ENCODE assay signal across 15 mouse cellular contexts in the genomic region with DNA sequence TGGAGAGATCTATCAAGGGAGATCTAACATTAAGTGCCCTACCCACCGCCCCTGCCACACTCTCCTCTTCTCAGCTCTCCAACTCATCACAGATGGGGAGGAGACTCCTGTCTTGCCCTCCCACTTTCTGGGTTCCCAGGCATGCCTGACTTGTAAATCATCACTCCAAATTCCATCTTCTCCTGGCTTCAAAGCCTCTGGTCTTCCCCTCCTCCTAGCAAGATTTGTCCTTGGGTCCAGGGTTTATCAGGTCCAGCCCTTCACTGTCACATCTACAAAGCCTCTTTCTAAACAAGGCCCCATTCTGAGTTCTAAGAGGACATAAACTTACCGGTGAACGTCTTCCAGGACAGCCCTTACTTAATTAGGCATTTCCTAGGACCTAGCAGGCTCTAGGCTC.
DNase-seq lines count a peak whose midpoint lies in the region; ATAC-seq and TF ChIP-seq lines count a peak whose summit lies in the region.
"Had no signal": no experiment of that assay in that cellular context is flagged by ENCODE, and none has a peak within 500 bp of the region (broad histone marks: within the 10 kb centered on the region; RNA-seq: fewer than 3 reads in every experiment).

No protein-coding gene starts in this region.

- WGBS in heart, embryonic 10.5 days: 38% methylated on average over 3 of the region's 3 CpGs
- WGBS in lung, embryonic 15.5 days: 11% methylated on average over 3 of the region's 3 CpGs
- 31% methylated on average over 3 of the region's 3 CpGs for WGBS in stomach, postnatal 0 days
- 62% methylated on average over 3 of the region's 3 CpGs for WGBS in forebrain, embryonic 16.5 days

- H3K27ac ChIP-seq in heart, embryonic 10.5 days: peak overlapping the region; percentile 6
- H3K27ac ChIP-seq in lung, embryonic 15.5 days: peak overlapping the region; percentile 62
- peak overlapping the region; percentile 96 for H3K27ac ChIP-seq in embryonic fibroblast, embryonic 13.5 days (ENCODE audit: insufficient read depth, low read length)
- peak overlapping the region; percentile 63; the same call in 1 of the 2 replicates for H3K27ac ChIP-seq in stomach, postnatal 0 days (replicated peaks)
- H3K27ac ChIP-seq in forebrain, embryonic 16.5 days (ENCODE audit: low read length): no peak overlapping the region
- H3K27ac ChIP-seq: hindbrain, postnatal 0 days; midbrain, embryonic 15.5 days had no signal

- no peaks in the 10 kb centered on the region for H3K36me3 ChIP-seq in heart, embryonic 10.5 days
- no peaks in the 10 kb centered on the region for H3K36me3 ChIP-seq in lung, embryonic 15.5 days
- no peaks in the 10 kb centered on the region for H3K36me3 ChIP-seq in stomach, postnatal 0 days (ENCODE audit: control insufficient read depth, insufficient read depth, low read length)
- no peaks in the 10 kb centered on the region for H3K36me3 ChIP-seq in forebrain, embryonic 16.5 days (ENCODE audit: control insufficient read depth, insufficient read depth)
- H3K36me3 ChIP-seq: midbrain, embryonic 15.5 days; neural tube, embryonic 15.5 days had no signal

- TF ChIP-seq POLR2A in embryonic fibroblast, embryonic 13.5 days (IDR thresholded peaks at IDR 0.05; ENCODE audit: low read depth, low read length): no peak

- TF ChIP-seq CTCF in embryonic fibroblast, embryonic 13.5 days (IDR thresholded peaks at IDR 0.05; ENCODE audit: borderline replicate concordance, insufficient read depth, low read length): no peak
- no peak for TF ChIP-seq CTCF in stomach, postnatal 0 days (IDR thresholded peaks at IDR 0.05; ENCODE audit: low read depth)

- no peak for TF ChIP-seq EP300 in stomach, postnatal 0 days (optimal IDR thresholded peaks at IDR 0.05)

- H3K27me3 ChIP-seq in heart, embryonic 10.5 days (ENCODE audit: insufficient read depth, poor library complexity, severe bottlenecking): no peaks in the 10 kb centered on the region
- no peaks in the 10 kb centered on the region for H3K27me3 ChIP-seq in lung, embryonic 15.5 days
- H3K27me3 ChIP-seq in stomach, postnatal 0 days (ENCODE audit: control insufficient read depth, insufficient read depth, low read length): no peaks in the 10 kb centered on the region
- H3K27me3 ChIP-seq in forebrain, embryonic 16.5 days (replicated peaks; ENCODE audit: control insufficient read depth, insufficient read depth, low read length): no peaks in the 10 kb centered on the region
- H3K27me3 ChIP-seq: midbrain, embryonic 15.5 days; neural tube, embryonic 15.5 days had no signal

- peaks cover 31% of the 10 kb centered on the region for H3K4me1 ChIP-seq in heart, embryonic 10.5 days
- H3K4me1 ChIP-seq in lung, embryonic 15.5 days: peaks cover 22% of the 10 kb centered on the region
- H3K4me1 ChIP-seq in embryonic fibroblast, embryonic 13.5 days (ENCODE audit: control insufficient read depth, insufficient read depth, low read length): peaks cover 23% of the 10 kb centered on the region
- H3K4me1 ChIP-seq in stomach, postnatal 0 days (replicated peaks; ENCODE audit: control insufficient read depth, insufficient read depth): no peaks in the 10 kb centered on the region
- peaks cover 8% of the 10 kb centered on the region; the same call in 1 of the 2 replicates for H3K4me1 ChIP-seq in forebrain, embryonic 16.5 days (replicated peaks; ENCODE audit: control insufficient read depth, insufficient read depth, low read length)
- H3K4me1 ChIP-seq: midbrain, embryonic 15.5 days had no signal

- no peak for DNase-seq in heart, embryonic 10.5 days (ENCODE audit: low spot score)
- no peak for DNase-seq in heart, adult 11 months
- DNase-seq in lung, postnatal 14 days: no peak
- DNase-seq in stomach, postnatal 0 days (ENCODE audit: low spot score): no peak
- DNase-seq: cerebellum, adult 9-10 months; kidney, postnatal 36 days; thymus, postnatal 36 days had no signal

- H3K9me3 ChIP-seq in heart, embryonic 10.5 days: no peaks in the 10 kb centered on the region
- no peaks in the 10 kb centered on the region for H3K9me3 ChIP-seq in lung, embryonic 15.5 days
- H3K9me3 ChIP-seq in stomach, postnatal 0 days (ENCODE audit: control insufficient read depth, low read length): no peaks in the 10 kb centered on the region
- H3K9me3 ChIP-seq in forebrain, embryonic 16.5 days (ENCODE audit: control insufficient read depth, low read length): no peaks in the 10 kb centered on the region
- H3K9me3 ChIP-seq: midbrain, embryonic 15.5 days had no signal

- peak; percentile 2; the same call in 1 of the 2 replicates for ATAC-seq in lung, embryonic 15.5 days (ENCODE audit: borderline replicate concordance, extremely low read depth, low FRiP score, low TSS enrichment)
- no peak for ATAC-seq in stomach, postnatal 0 days (ENCODE audit: low FRiP score, low TSS enrichment)
- ATAC-seq in activated CD4-positive, CD25-positive, alpha-beta regulatory T cell, adult 4 months: no peak
- ATAC-seq in forebrain, embryonic 16.5 days: no peak
- ATAC-seq: CD4-positive, CD25-positive, alpha-beta regulatory T cell, adult 4 months; midbrain, embryonic 15.5 days had no signal

- H3K4me2 ChIP-seq in lung, embryonic 15.5 days: no peak overlapping the region
- no peak overlapping the region for H3K4me2 ChIP-seq in stomach, postnatal 0 days (replicated peaks; ENCODE audit: low read depth)
- H3K4me2 ChIP-seq in forebrain, embryonic 16.5 days (ENCODE audit: low read length): no peak overlapping the region
- H3K4me2 ChIP-seq: midbrain, embryonic 15.5 days; neural tube, embryonic 15.5 days had no signal

- H3K4me3 ChIP-seq in heart, embryonic 10.5 days: no peak overlapping the region
- no peak overlapping the region for H3K4me3 ChIP-seq in lung, embryonic 15.5 days
- H3K4me3 ChIP-seq in embryonic fibroblast, embryonic 13.5 days (ENCODE audit: insufficient read depth, low read length): no peak overlapping the region
- H3K4me3 ChIP-seq in stomach, postnatal 0 days (ENCODE audit: low read depth, low read length): no peak overlapping the region
- H3K4me3 ChIP-seq in forebrain, embryonic 16.5 days (replicated peaks; ENCODE audit: low read length): no peak overlapping the region
- H3K4me3 ChIP-seq: midbrain, embryonic 15.5 days; neural tube, embryonic 15.5 days had no signal

- no peak overlapping the region for H3K9ac ChIP-seq in lung, embryonic 15.5 days
- H3K9ac ChIP-seq in stomach, postnatal 0 days (ENCODE audit: low read length): no peak overlapping the region
- no peak overlapping the region for H3K9ac ChIP-seq in forebrain, embryonic 16.5 days (replicated peaks; ENCODE audit: low read depth, low read length)
- H3K9ac ChIP-seq: midbrain, embryonic 15.5 days; neural tube, embryonic 15.5 days had no signal
